Mouse (Mus musculus) urinary bladder, postnatal 0 days (tissue): Measurements from ENCODE around the gene Cdyl2. TPM values are rescaled to one million over a fixed set of nuclear protein-coding genes. Genes with fewer than 3 reads are reported as not detected.

ENCODE experiments used
- polyA plus RNA-seq: library from polyadenylated mRNA; unstranded; fragments of >200 nt; fragmentation: Nextera tagmentation; extraction: Ambion mirVana; gene quantifications from 2 replicates; pipeline ENCODE4 v1.2.1, GENCODE M21; 2015

Cdyl2 gene
- 4.8 and 6.3 TPM in 2 replicates for polyA plus RNA-seq

GRCm38 (mm10) chr8:116732684-116733647, at the start of gene Cdyl2:
Gene Cdyl2 (minus strand): TSS chr8:116732991.

Other genes starting within 250 kb of the Cdyl2 start
- not detected in 2 replicates for gene Dynlrb2, start 228.0 kb downstream of the Cdyl2 start, polyA plus RNA-seq
- 25.7 and 34.0 TPM in 2 replicates for gene Cmc2, start 188.5 kb upstream of the Cdyl2 start, polyA plus RNA-seq
- gene Cenpn, start 188.7 kb upstream of the Cdyl2 start, polyA plus RNA-seq: 5.9 and 10.4 TPM in 2 replicates
- 4.9 and 5.6 TPM in 2 replicates for gene Atmin, start 210.4 kb upstream of the Cdyl2 start, polyA plus RNA-seq
- gene 1700030J22Rik, start 246.0 kb upstream of the Cdyl2 start, polyA plus RNA-seq: 0.39 and 0.47 TPM in 2 replicates